Mouse (Mus musculus) lung, adult 2 months (tissue): ENCODE measurements around the gene Sgms2. TPM values are rescaled to one million over a fixed set of nuclear protein-coding genes. Genes with fewer than 3 reads are reported as not detected.

Experiments
- DNase-seq: peaks from one replicate; pipeline ENCODE4 v3.0.0; 2022
- H3K4me1 ChIP-seq: fragments of 200-500 bp; 2 replicates; pipeline ENCODE4 v1.6.1; 2011; ENCODE audit warnings: low read length; ENCODE audit not compliant: control insufficient read depth, insufficient read depth
- H3K4me3 ChIP-seq: fragments of 200-500 bp; replicated peaks from 2 replicates; pipeline ENCODE3; 2011; ENCODE audit warnings: low read depth, mild to moderate bottlenecking, control low read depth, low read length; ENCODE audit errors: extremely low read depth
- CTCF ChIP-seq: fragments of 200-500 bp; IDR thresholded peaks from 2 replicates; pipeline ENCODE4 v1.5.1; 2011; ENCODE audit warnings: mild to moderate bottlenecking, low read length, control low read depth; ENCODE audit not compliant: insufficient read depth
- POLR2A ChIP-seq: fragments of 200-500 bp; IDR thresholded peaks from 2 replicates; pipeline ENCODE4 v1.6.1; 2011; ENCODE audit warnings: low read depth, mild to moderate bottlenecking, control low read depth, low read length, borderline replicate concordance; ENCODE audit errors: extremely low read depth
- WGBS: fragments of 180-500 bp; shearing (Covaris S2); methylation state at CpG from one replicate; pipeline ENCODE4 v1.1.7; 2018; 5-methylcytosine and 5-hydroxymethylcytosine counted together
- polyA plus RNA-seq: library from polyadenylated mRNA; depleted of rRNA; stranded (reverse); fragments of >200 nt; gene quantifications from 2 replicates; pipeline ENCODE4 v1.2.3, GENCODE M21; 2012

The Sgms2 gene
- polyA plus RNA-seq, 1 experiment: 2.6 TPM

GRCm38 (mm10) chr3:131326637-131327036 lies 164.6 kb downstream of the Sgms2 start:
- no peaks in the 10 kb centered on the region for H3K4me1 ChIP-seq
- WGBS: 87% methylated on average over 4 of the region's 4 CpGs
- no peak for TF ChIP-seq CTCF
- TF ChIP-seq POLR2A: no peak
- DNase-seq: no peak
- H3K4me3 ChIP-seq: no peak overlapping the region

- TF ChIP-seq POLR2A (no peak), CTCF (no peak)
- Histone ChIP-seq H3K4me3 (no peak overlapping the region), H3K4me1 (no peaks in the 10 kb centered on the region)
- WGBS: 78% methylated on average over 14 of the region's 14 CpGs
- DNase-seq: no peak
These were observed 169.0 kb downstream of the Sgms2 start for GRCm38 (mm10) chr3:131322081-131322815.

- TF ChIP-seq CTCF: peak; percentile 83
- TF ChIP-seq POLR2A: no peak
- peak; percentile 73 for DNase-seq
- Histone ChIP-seq H3K4me1 (no peaks in the 10 kb centered on the region), H3K4me3 (no peak overlapping the region)
- 10% methylated on average over 3 of the region's 3 CpGs for WGBS
These were observed 171.0 kb downstream of the Sgms2 start for GRCm38 (mm10) chr3:131320184-131320583.

- TF ChIP-seq CTCF: no peak
- no peak for TF ChIP-seq POLR2A
- Histone ChIP-seq H3K4me1 (no peaks in the 10 kb centered on the region), H3K4me3 (no peak overlapping the region)
- WGBS: 44% methylated on average over 2 of the region's 2 CpGs
- DNase-seq: no peak
These were observed 173.0 kb downstream of the Sgms2 start for GRCm38 (mm10) chr3:131318211-131318610.

- TF ChIP-seq POLR2A (no peak), CTCF (no peak)
- no peak for DNase-seq
- Histone ChIP-seq H3K4me3 (no peak overlapping the region), H3K4me1 (no peaks in the 10 kb centered on the region)
- WGBS: 73% methylated on average over 1 of the region's 1 CpGs
These were observed 174.1 kb downstream of the Sgms2 start for GRCm38 (mm10) chr3:131317126-131317525.

- Histone ChIP-seq H3K4me3 (no peak overlapping the region), H3K4me1 (no peaks in the 10 kb centered on the region)
- 60% methylated on average over 4 of the region's 4 CpGs for WGBS
- no peak for DNase-seq
- no peak for TF ChIP-seq POLR2A
- TF ChIP-seq CTCF: no peak
These were observed 175.2 kb downstream of the Sgms2 start for GRCm38 (mm10) chr3:131315957-131316510.

GRCm38 (mm10) chr3:131312340-131312739 lies 178.9 kb downstream of the Sgms2 start:
- Histone ChIP-seq H3K4me1 (no peaks in the 10 kb centered on the region), H3K4me3 (no peak overlapping the region)
- DNase-seq: no peak
- 35% methylated on average over 9 of the region's 9 CpGs for WGBS
- no peak for TF ChIP-seq POLR2A
- no peak for TF ChIP-seq CTCF

GRCm38 (mm10) chr3:131310572-131310971 lies 180.6 kb downstream of the Sgms2 start:
- whole genome bisulfite sequencing: 80% methylated on average over 4 of the region's 4 CpGs

GRCm38 (mm10) chr3:131307811-131308210 lies 183.4 kb downstream of the Sgms2 start:
- no peak overlapping the region for H3K4me3 ChIP-seq
- H3K4me1 ChIP-seq: no peaks in the 10 kb centered on the region
- 89% methylated on average over 3 of the region's 3 CpGs for WGBS
- no peak for DNase-seq
- TF ChIP-seq CTCF: no peak

More at GRCm38 (mm10) chr3:131310572-131310971, 180.6 kb downstream of the Sgms2 start:
- Histone ChIP-seq H3K4me3 (no peak overlapping the region), H3K4me1 (no peaks in the 10 kb centered on the region)
- TF ChIP-seq CTCF (no peak), POLR2A (no peak)
- DNase-seq: no peak

- Histone ChIP-seq H3K4me3 (no peak overlapping the region), H3K4me1 (0 out of 2 replicates have a peak, but pooled peaks cover 2% of the 10 kb centered on the region)
- TF ChIP-seq CTCF (no peak), POLR2A (no peak)
- no peak for DNase-seq
- 85% methylated on average over 7 of the region's 7 CpGs for WGBS
These were observed 185.0 kb downstream of the Sgms2 start for GRCm38 (mm10) chr3:131306255-131306654.
